Mouse (Mus musculus) thymus, postnatal 4 days (tissue): ENCODE data around the gene Ackr1.

Experiments
- DNase-seq: peaks from one replicate; pipeline ENCODE4 v3.0.0; 2021

Gene Ackr1

GRCm38 (mm10) chr1:173333312-173334253 is at the start of gene Ackr1:
TSS of gene Ackr1 (minus strand) at chr1:173333750.
- DNase-seq: no peak

GRCm38 (mm10) chr1:173381436-173381835 is 47.9 kb upstream of the Ackr1 start:
- no peak for DNase-seq

DNA sequence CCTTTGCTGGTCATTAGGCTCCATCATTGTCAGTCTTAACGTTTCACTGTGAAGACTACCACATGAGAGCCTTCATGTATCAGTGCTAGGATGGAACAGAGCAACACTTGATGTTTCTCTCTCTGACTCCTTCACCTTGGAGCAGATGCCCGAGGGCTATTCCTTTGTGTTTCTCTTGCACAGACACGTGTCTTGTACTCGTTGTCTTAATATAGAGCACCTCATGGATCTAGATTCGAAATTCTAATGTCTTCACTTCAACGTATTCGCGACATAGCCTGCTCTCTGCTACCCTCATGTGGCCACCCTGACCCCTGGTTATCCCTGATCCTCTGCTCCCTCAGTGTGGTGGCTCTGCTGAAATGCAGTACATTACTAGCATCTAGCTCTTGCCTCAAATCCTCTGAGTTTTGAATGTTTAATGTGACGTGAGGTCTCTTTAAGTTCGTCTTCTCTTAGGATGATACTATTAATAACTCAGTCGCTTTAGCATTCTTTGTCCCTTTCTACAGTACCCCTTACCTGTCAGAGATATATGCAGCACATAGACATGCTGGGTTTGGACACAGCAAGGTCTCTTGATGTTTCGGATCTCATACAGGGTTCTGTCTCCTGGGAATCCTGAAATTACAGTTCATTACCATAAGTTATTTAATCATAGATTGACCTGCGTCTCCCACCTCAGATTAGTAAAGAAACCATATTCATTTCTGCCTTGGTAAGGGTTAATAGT is 44.0 kb upstream of the Ackr1 start:
- peak; percentile 56 for DNase-seq

- no peak for DNase-seq
These were observed 40.5 kb upstream of the Ackr1 start for GRCm38 (mm10) chr1:173374020-173374419.

DNA sequence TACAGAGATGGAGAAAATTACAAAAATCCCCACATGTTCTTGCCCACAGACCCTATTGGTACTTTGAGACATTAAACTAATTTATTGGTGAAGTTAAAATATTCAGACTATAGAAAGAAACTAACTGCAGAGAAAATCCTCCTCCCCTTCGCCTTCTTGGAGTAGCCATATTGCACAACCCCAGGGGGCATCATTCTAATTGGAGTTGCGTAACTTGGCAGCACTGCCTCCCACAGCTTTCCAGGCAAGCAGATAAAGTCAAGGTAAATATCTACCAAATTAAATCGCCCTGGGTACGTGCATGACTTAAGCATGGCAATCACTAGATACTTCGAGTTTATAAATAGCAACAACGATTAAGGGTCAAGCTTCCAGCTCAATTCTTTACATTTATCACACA is 38.0 kb upstream of the Ackr1 start:
- DNase-seq: no peak

GRCm38 (mm10) chr1:173370456-173370855 is 36.9 kb upstream of the Ackr1 start:
- DNase-seq: no peak

- no peak for DNase-seq
These were observed 36.1 kb upstream of the Ackr1 start for GRCm38 (mm10) chr1:173369611-173370010.

- DNase-seq: no peak
These were observed 34.0 kb upstream of the Ackr1 start, which contains the start of gene Cadm3 for GRCm38 (mm10) chr1:173367356-173368046. TSS of gene Cadm3 (minus strand) at chr1:173367695.

DNA sequence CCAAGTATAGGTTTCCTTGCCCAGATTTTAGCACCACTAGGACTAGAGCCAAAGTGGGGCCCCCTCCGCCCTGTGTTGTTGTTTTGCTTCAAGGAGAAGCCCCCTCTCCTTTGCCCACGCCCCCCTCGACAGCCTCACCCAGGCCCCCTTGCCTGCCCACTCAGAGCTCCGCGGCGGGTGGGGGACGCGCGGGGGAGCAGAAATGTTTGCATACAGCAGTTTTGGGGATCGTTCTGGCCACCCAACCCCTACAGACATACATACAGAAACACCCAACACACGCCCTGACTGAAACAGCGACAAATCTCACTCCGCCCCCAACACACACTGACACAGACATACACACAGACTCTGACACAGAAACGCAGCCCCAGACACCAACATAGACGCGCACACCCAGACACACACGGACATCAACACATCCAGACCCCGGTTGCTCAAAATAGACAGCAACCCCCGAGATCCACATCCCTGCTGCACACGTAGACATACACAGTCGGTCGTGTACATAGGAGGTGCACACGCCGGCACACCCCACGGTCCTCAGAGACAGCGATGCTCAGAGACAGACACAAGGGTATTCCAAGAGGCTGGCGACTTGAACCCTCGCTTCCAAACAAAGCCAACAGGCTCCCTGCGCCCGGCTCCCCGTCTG is 33.3 kb upstream of the Ackr1 start:
- DNase-seq: no peak

- DNase-seq: no peak
These were observed 32.4 kb upstream of the Ackr1 start for GRCm38 (mm10) chr1:173365970-173366409.

DNA sequence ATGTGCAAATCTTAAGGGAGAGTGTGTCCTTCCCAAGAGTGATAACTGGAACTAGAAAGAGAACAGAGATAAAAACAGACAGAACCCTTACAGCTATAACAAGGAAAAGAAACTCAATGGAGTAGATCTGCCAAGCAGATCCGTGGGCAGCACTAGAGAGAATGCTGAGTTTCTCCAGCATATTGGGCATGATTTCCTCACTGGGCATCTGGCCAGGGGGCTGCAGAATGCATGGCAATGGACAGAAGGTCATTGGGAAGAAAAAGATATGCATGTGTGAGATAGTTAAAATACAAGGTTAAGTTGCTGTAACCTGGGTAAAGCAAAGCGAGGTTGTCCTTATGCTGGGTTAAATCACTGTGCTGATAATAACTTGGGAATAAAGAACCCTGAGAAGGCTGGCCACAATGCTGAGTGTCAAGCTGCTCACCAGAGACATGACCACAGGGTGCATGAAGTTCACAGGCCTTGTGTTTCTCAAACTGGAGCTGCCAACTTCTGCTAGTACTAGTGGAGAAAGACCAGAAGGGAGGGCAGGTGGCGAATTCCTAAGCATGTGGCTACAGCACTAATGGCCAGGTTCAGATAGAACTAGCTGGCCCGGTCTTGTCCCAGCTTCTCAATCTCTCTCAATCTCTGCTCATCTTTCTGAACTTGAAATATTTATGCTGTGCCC is 30.7 kb upstream of the Ackr1 start:
- DNase-seq: no peak

GRCm38 (mm10) chr1:173363436-173363835 is 29.9 kb upstream of the Ackr1 start:
- DNase-seq: no peak

- peak; percentile 64 for DNase-seq
These were observed 28.1 kb upstream of the Ackr1 start for GRCm38 (mm10) chr1:173361651-173362050.

GRCm38 (mm10) chr1:173359590-173360290 is 26.2 kb upstream of the Ackr1 start:
- DNase-seq: no peak

DNA sequence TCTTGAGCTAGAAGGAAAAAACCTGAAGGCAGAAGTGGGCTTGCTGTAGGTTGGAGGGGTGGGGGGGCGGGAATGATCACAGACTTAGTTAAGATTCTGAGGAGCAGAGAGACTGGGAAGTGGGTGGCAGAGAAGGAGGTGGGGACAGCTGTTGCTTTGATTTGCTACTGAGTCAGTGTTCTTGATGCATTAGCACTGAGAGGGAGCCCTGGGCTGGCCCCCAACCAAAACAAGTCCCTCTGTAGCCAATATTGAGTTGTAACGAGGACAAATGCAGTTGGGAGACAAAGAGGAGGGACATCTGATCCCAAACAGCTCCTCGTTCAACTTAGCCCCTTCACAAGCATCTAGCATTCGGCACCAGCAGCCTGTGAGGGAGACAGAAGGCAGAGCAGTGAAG is 24.2 kb upstream of the Ackr1 start:
- DNase-seq: no peak

- DNase-seq: no peak
These were observed 23.1 kb upstream of the Ackr1 start for GRCm38 (mm10) chr1:173356699-173357098.

GRCm38 (mm10) chr1:173355107-173355846 is 21.7 kb upstream of the Ackr1 start:
- DNase-seq: no peak

- DNase-seq: no peak
These were observed 16.9 kb upstream of the Ackr1 start, which contains the start of gene Aim2 for GRCm38 (mm10) chr1:173350372-173350957. TSS of gene Aim2 (plus strand) at chr1:173350879.

DNA sequence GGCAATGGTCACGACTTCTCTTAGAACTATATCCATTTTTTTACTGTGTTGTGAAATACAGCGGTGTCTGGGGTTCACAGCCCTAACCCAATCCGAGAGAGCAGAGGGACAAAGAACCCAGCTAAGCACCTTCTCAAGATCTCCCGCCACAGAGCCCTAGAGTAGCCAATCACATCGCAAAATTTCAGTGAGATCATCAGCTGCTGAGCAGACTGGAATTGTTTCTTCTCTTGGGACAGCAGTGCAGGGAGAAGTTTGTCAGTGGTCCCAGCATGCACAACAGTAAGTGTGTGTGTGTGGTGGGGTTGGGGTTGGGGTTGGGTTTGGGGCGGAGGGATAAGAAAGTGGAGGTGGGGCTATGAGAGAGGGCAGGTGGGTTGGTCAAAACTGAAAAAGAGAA is 16.4 kb upstream of the Ackr1 start:
- DNase-seq: peak; percentile 13

DNA sequence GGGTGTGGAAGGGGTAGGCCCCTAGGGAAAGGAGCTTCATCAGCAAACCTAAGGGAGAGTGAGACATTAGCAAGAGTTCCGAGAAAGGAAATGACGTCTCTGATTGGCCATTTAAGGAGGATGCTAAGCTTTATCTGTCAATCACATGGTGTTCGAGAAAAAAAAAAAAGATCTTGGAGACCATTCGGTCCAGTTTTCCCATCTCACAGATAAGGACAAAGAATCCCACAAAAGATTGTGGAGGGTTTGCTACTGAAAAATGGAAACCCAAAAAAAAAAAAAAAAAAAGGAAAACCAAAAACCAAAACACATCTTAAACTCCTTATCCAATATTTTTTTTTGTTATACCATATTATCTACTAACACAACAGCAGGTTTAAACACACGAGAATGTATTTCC is 15.6 kb upstream of the Ackr1 start:
- no peak for DNase-seq
